Mouse (Mus musculus) right cerebral cortex, adult 2 months (tissue): ENCODE results near the gene Ccdc151.

ENCODE experiments used
- DNase-seq, 2 experiments: peaks; one replicate each; pipeline ENCODE4 v3.0.0; 2021 to 2022; ENCODE audit warnings: low spot score in 2 of 2

The Ccdc151 gene

GRCm38 (mm10) chr9:22002194-22003162, at the start of gene Ccdc151, which contains the start of gene Prkcsh:
Ccdc151 (minus strand) TSS chr9:22002634.
Prkcsh (plus strand) TSS chr9:22002806.
- DNase-seq, result peak; percentile 99 to 100

- DNase-seq, result peak; percentile 82 to 86
Observed at GRCm38 (mm10) chr9:22051958-22052254, 49.5 kb upstream of the Ccdc151 start, which contains the start of gene Elavl3. Elavl3 (minus strand) TSS chr9:22052023.

GRCm38 (mm10) chr9:22051161-22051957, 48.9 kb upstream of the Ccdc151 start:
- DNase-seq, result peak in 1 of 2 experiments; percentile 39

GRCm38 (mm10) chr9:22050351-22050889, 48.0 kb upstream of the Ccdc151 start:
- DNase-seq, result peak; percentile 69 to 70

GRCm38 (mm10) chr9:22049721-22050270, 47.4 kb upstream of the Ccdc151 start:
- no peak for DNase-seq

GRCm38 (mm10) chr9:22049315-22049714, 46.9 kb upstream of the Ccdc151 start:
- no peak for DNase-seq

- DNase-seq, result no peak
Observed at GRCm38 (mm10) chr9:22047329-22047728, 44.9 kb upstream of the Ccdc151 start.

GRCm38 (mm10) chr9:22041832-22042231, 39.4 kb upstream of the Ccdc151 start:
- DNase-seq, result no peak

- no peak for DNase-seq
Observed at GRCm38 (mm10) chr9:22037826-22038225, 35.4 kb upstream of the Ccdc151 start.

GRCm38 (mm10) chr9:22035300-22036044, 33.0 kb upstream of the Ccdc151 start:
- DNase-seq, result no peak

GRCm38 (mm10) chr9:22030386-22030785, 28.0 kb upstream of the Ccdc151 start:
- no peak for DNase-seq

GRCm38 (mm10) chr9:22028467-22028866, 26.0 kb upstream of the Ccdc151 start:
- DNase-seq, result no peak

GRCm38 (mm10) chr9:22024592-22024991, 22.2 kb upstream of the Ccdc151 start:
- no peak for DNase-seq

GRCm38 (mm10) chr9:22017208-22017825, 14.9 kb upstream of the Ccdc151 start:
- no peak for DNase-seq

GRCm38 (mm10) chr9:22016245-22016644, 13.8 kb upstream of the Ccdc151 start:
- DNase-seq, result no peak

GRCm38 (mm10) chr9:22012731-22013130, 10.3 kb upstream of the Ccdc151 start:
- no peak for DNase-seq

- DNase-seq, result no peak
Observed at GRCm38 (mm10) chr9:22011055-22011454, 8.6 kb upstream of the Ccdc151 start.

GRCm38 (mm10) chr9:22004546-22004945, 2.1 kb upstream of the Ccdc151 start:
- DNase-seq, result no peak

GRCm38 (mm10) chr9:22003163-22003554, 725 bp upstream of the Ccdc151 start:
- no peak for DNase-seq

GRCm38 (mm10) chr9:22001633-22002032, 801 bp downstream of the Ccdc151 start:
- DNase-seq, result no peak

- DNase-seq, result no peak
Observed at GRCm38 (mm10) chr9:22000296-22000695, 2.1 kb downstream of the Ccdc151 start.
